In genomic region chr17:47407717-47408557, GRCm38 (mm10) we compare ENCODE assay signal across 21 mouse cellular contexts. TPM values are rescaled to one million over a fixed set of nuclear protein-coding genes. Genes with fewer than 3 reads are reported as not detected.
DNase-seq lines count a peak whose midpoint lies in the region; ATAC-seq and TF ChIP-seq lines count a peak whose summit lies in the region.
"Had no signal": no experiment of that assay in that cellular context is flagged by ENCODE, and none has a peak within 500 bp of the region (broad histone marks: within the 10 kb centered on the region; RNA-seq: fewer than 3 reads in every experiment).

No protein-coding gene starts in this region.

- 62% methylated on average over 10 of the region's 10 CpGs for WGBS in intestine, postnatal 0 days
- WGBS in intestine, embryonic 15.5 days: 61% methylated on average over 10 of the region's 10 CpGs

- no peak overlapping the region for H3K4me3 ChIP-seq in intestine, postnatal 0 days (ENCODE audit: low read depth, low read length)
- no peak overlapping the region for H3K4me3 ChIP-seq in intestine, embryonic 15.5 days (replicated peaks)
- no peak overlapping the region for H3K4me3 ChIP-seq in E14TG2a.4 (replicated peaks; ENCODE audit: low read length)
- H3K4me3 ChIP-seq: forebrain, embryonic 15.5 days; hindbrain, embryonic 10.5 days; hindbrain, embryonic 15.5 days; limb, embryonic 10.5 days; limb, embryonic 15.5 days; midbrain, embryonic 15.5 days; neural tube, embryonic 13.5 days had no signal

- no peak overlapping the region for H3K27ac ChIP-seq in intestine, postnatal 0 days (ENCODE audit: low read depth, low read length)
- no peak overlapping the region for H3K27ac ChIP-seq in intestine, embryonic 15.5 days
- H3K27ac ChIP-seq: forebrain, embryonic 15.5 days; hindbrain, embryonic 10.5 days; hindbrain, embryonic 15.5 days; kidney, postnatal 0 days; limb, embryonic 10.5 days; limb, embryonic 15.5 days; midbrain, embryonic 15.5 days; neural tube, embryonic 13.5 days had no signal

- DNase-seq in ZHBTc4 (ENCODE audit: low read depth, low spot score): peak; percentile 66
- no peak for DNase-seq in natural killer cell, adult 2 months (ENCODE audit: low spot score in 2 of 2)
- DNase-seq in thymus, adult 18-20 months: no peak

- peak; percentile 5; the same call in 1 of the 2 replicates for ATAC-seq in intestine, postnatal 0 days
- no peak for ATAC-seq in intestine, embryonic 15.5 days
- peak; percentile 55 for ATAC-seq in megakaryocyte, adult 5-6 weeks (ENCODE audit: poor library complexity, severe bottlenecking)
- ATAC-seq in megakaryocyte-erythroid progenitor cell, adult 5-6 weeks (replicated peaks; ENCODE audit: low FRiP score, low TSS enrichment, poor library complexity, severe bottlenecking): no peak
- ATAC-seq: forebrain, embryonic 15.5 days; midbrain, embryonic 15.5 days had no signal

- no peaks in the 10 kb centered on the region for H3K36me3 ChIP-seq in intestine, postnatal 0 days (ENCODE audit: control insufficient read depth, insufficient read depth)
- H3K36me3 ChIP-seq in intestine, embryonic 15.5 days: no peaks in the 10 kb centered on the region
- no peaks in the 10 kb centered on the region for H3K36me3 ChIP-seq in E14TG2a.4 (ENCODE audit: insufficient read depth, low read length)
- H3K36me3 ChIP-seq: forebrain, embryonic 15.5 days; hindbrain, embryonic 10.5 days; hindbrain, embryonic 15.5 days; limb, embryonic 10.5 days; limb, embryonic 15.5 days; midbrain, embryonic 15.5 days; neural tube, embryonic 13.5 days had no signal

- no peaks in the 10 kb centered on the region for H3K4me1 ChIP-seq in intestine, postnatal 0 days (replicated peaks; ENCODE audit: control insufficient read depth, insufficient read depth, low read length)
- H3K4me1 ChIP-seq in intestine, embryonic 15.5 days (replicated peaks): no peaks in the 10 kb centered on the region
- peaks cover 7% of the 10 kb centered on the region; the same call in 1 of the 2 replicates for H3K4me1 ChIP-seq in E14TG2a.4 (replicated peaks; ENCODE audit: low read depth, low read length)

- TF ChIP-seq CTCF in intestine, postnatal 0 days (IDR thresholded peaks at IDR 0.05; ENCODE audit: low read depth): no peak
- TF ChIP-seq CTCF in E14TG2a.4 (conservative IDR thresholded peaks at IDR 0.05; ENCODE audit: low read length): peak; percentile 37

- H3K27me3 ChIP-seq in intestine, postnatal 0 days (replicated peaks; ENCODE audit: control insufficient read depth, insufficient read depth, low read length): peaks cover 15% of the 10 kb centered on the region
- peaks cover 17% of the 10 kb centered on the region for H3K27me3 ChIP-seq in intestine, embryonic 15.5 days (replicated peaks)
- peaks cover 48% of the 10 kb centered on the region for H3K27me3 ChIP-seq in E14TG2a.4 (ENCODE audit: insufficient read depth, low read length)

- no peak overlapping the region for H3K9ac ChIP-seq in intestine, postnatal 0 days (ENCODE audit: low read depth, low read length)
- H3K9ac ChIP-seq in intestine, embryonic 15.5 days: no peak overlapping the region
- H3K9ac ChIP-seq: forebrain, embryonic 15.5 days; hindbrain, embryonic 15.5 days; limb, embryonic 15.5 days; midbrain, embryonic 15.5 days; neural tube, embryonic 13.5 days had no signal

- H3K9me3 ChIP-seq in intestine, postnatal 0 days (ENCODE audit: control insufficient read depth): no peaks in the 10 kb centered on the region
- no peaks in the 10 kb centered on the region for H3K9me3 ChIP-seq in intestine, embryonic 15.5 days
- no peaks in the 10 kb centered on the region for H3K9me3 ChIP-seq in E14TG2a.4 (ENCODE audit: low read length)
- H3K9me3 ChIP-seq: forebrain, embryonic 15.5 days; hindbrain, embryonic 10.5 days; hindbrain, embryonic 15.5 days; limb, embryonic 10.5 days; limb, embryonic 15.5 days; midbrain, embryonic 15.5 days; neural tube, embryonic 13.5 days had no signal

- no peak overlapping the region for H3K4me2 ChIP-seq in intestine, postnatal 0 days (replicated peaks; ENCODE audit: low read depth)
- no peak overlapping the region for H3K4me2 ChIP-seq in intestine, embryonic 15.5 days (replicated peaks)
- H3K4me2 ChIP-seq: forebrain, embryonic 15.5 days; hindbrain, embryonic 15.5 days; limb, embryonic 15.5 days; midbrain, embryonic 15.5 days; neural tube, embryonic 13.5 days had no signal

RNA-seq across cellular contexts. Expression of gene Guca1a, which starts 7.6 kb away (rescaled TPM):
- polyA plus RNA-seq in intestine, postnatal 0 days (2015; fragmentation: Nextera tagmentation; extraction: Ambion mirVana): 2.7 and 3.3 TPM in 2 replicates
- 2.0 and 2.3 TPM in 2 replicates for polyA plus RNA-seq in intestine, embryonic 15.5 days (2015; fragmentation: Nextera tagmentation; extraction: Ambion mirVana)
- 6.3 and 7.0 TPM in 2 replicates for total RNA-seq in megakaryocyte, adult 5-6 weeks (2015)
- total RNA-seq in megakaryocyte, adult 5-6 weeks (2017): 1.3 and 1.4 TPM in 2 replicates
- total RNA-seq in megakaryocyte-erythroid progenitor cell, adult 5-6 weeks (2014; fragmentation: Nextera tagmentation): not detected in 2 replicates
- total RNA-seq in megakaryocyte-erythroid progenitor cell, adult 5-6 weeks (2017): not detected in 2 replicates
- total RNA-seq: layer of hippocampus, postnatal 36 days had no signal

RNA-seq across cellular contexts. Expression of gene Guca1b, which starts 22.7 kb away (rescaled TPM):
- polyA plus RNA-seq in intestine, postnatal 0 days (2015; fragmentation: Nextera tagmentation; extraction: Ambion mirVana): 0.13 and 0.17 TPM in 2 replicates
- 0.52 and 0.78 TPM in 2 replicates for polyA plus RNA-seq in intestine, embryonic 15.5 days (2015; fragmentation: Nextera tagmentation; extraction: Ambion mirVana)
- 1.0 and 1.5 TPM in 2 replicates for total RNA-seq in megakaryocyte, adult 5-6 weeks (2015)
- total RNA-seq in megakaryocyte, adult 5-6 weeks (2017): 0.15 and 0.61 TPM in 2 replicates
- 0.54 and 2.8 TPM in 2 replicates for total RNA-seq in megakaryocyte-erythroid progenitor cell, adult 5-6 weeks (2014; fragmentation: Nextera tagmentation)
- total RNA-seq in megakaryocyte-erythroid progenitor cell, adult 5-6 weeks (2017): 0.15 and 3.8 TPM in 2 replicates

RNA-seq across cellular contexts. Expression of gene AI661453, which starts 28.5 kb away (rescaled TPM):
- 6.1 and 7.7 TPM in 2 replicates for polyA plus RNA-seq in intestine, postnatal 0 days (2015; fragmentation: Nextera tagmentation; extraction: Ambion mirVana)
- 3.1 and 3.7 TPM in 2 replicates for polyA plus RNA-seq in intestine, embryonic 15.5 days (2015; fragmentation: Nextera tagmentation; extraction: Ambion mirVana)
- total RNA-seq in megakaryocyte, adult 5-6 weeks (2015): 0.25 and 0.38 TPM in 2 replicates
- 0.16 TPM in 1 of 2 replicates, not detected in the other for total RNA-seq in megakaryocyte, adult 5-6 weeks (2017)
- 0.67 and 1.1 TPM in 2 replicates for total RNA-seq in megakaryocyte-erythroid progenitor cell, adult 5-6 weeks (2014; fragmentation: Nextera tagmentation)
- 0.04 TPM in 1 of 2 replicates, not detected in the other for total RNA-seq in megakaryocyte-erythroid progenitor cell, adult 5-6 weeks (2017)

RNA-seq across cellular contexts. Expression of gene 1700001C19Rik, which starts 29.2 kb away (rescaled TPM):
- polyA plus RNA-seq in intestine, postnatal 0 days (2015; fragmentation: Nextera tagmentation; extraction: Ambion mirVana): 0.35 and 0.77 TPM in 2 replicates
- 0.28 and 0.38 TPM in 2 replicates for polyA plus RNA-seq in intestine, embryonic 15.5 days (2015; fragmentation: Nextera tagmentation; extraction: Ambion mirVana)
- total RNA-seq in megakaryocyte, adult 5-6 weeks (2015): not detected in 2 replicates
- not detected in 2 replicates for total RNA-seq in megakaryocyte, adult 5-6 weeks (2017)
- total RNA-seq in megakaryocyte-erythroid progenitor cell, adult 5-6 weeks (2014; fragmentation: Nextera tagmentation): not detected in 2 replicates
- not detected in 2 replicates for total RNA-seq in megakaryocyte-erythroid progenitor cell, adult 5-6 weeks (2017)
- total RNA-seq: adrenal gland, postnatal 25 days; gastrocnemius, postnatal 10 days; heart, postnatal 14 days; layer of hippocampus, postnatal 36 days had no signal
- polyA plus RNA-seq: lung, embryonic 16.5 days had no signal

RNA-seq across cellular contexts. Expression of gene Mrps10, which starts 39.2 kb away (rescaled TPM):
- polyA plus RNA-seq in intestine, postnatal 0 days (2015; fragmentation: Nextera tagmentation; extraction: Ambion mirVana): 46.8 and 49.6 TPM in 2 replicates
- 75.5 and 83.0 TPM in 2 replicates for polyA plus RNA-seq in intestine, embryonic 15.5 days (2015; fragmentation: Nextera tagmentation; extraction: Ambion mirVana)
- 30.9 and 34.0 TPM in 2 replicates for total RNA-seq in megakaryocyte, adult 5-6 weeks (2015)
- total RNA-seq in megakaryocyte, adult 5-6 weeks (2017): 21.7 and 23.9 TPM in 2 replicates
- 62.0 and 75.8 TPM in 2 replicates for total RNA-seq in megakaryocyte-erythroid progenitor cell, adult 5-6 weeks (2014; fragmentation: Nextera tagmentation)
- 61.6 and 90.5 TPM in 2 replicates for total RNA-seq in megakaryocyte-erythroid progenitor cell, adult 5-6 weeks (2017)

Comparison
In these comparisons a context has a peak if more than half of its experiments do, and no peak if none do; other contexts are left out.
1. ATAC-seq: peak in intestine, postnatal 0 days (single experiment) and megakaryocyte, adult 5-6 weeks (single experiment); none in intestine, embryonic 15.5 days (single experiment) and megakaryocyte-erythroid progenitor cell, adult 5-6 weeks (single experiment).